Mouse (Mus musculus): ENCODE results near the gene Syt16. TPM values are rescaled to one million over a fixed set of nuclear protein-coding genes. Genes with fewer than 3 reads are reported as not detected.

Syt16 gene
- polyA plus RNA-seq, 1 experiment from 2014 or later, result 1.6 TPM

- DNase-seq (peak; percentile 28), ATAC-seq (ENCODE audit: insufficient read depth) (no peak)
- no peak overlapping the region for H3K9ac ChIP-seq
- TF ChIP-seq CTCF (IDR thresholded peaks at IDR 0.05; ENCODE audit: low read depth), result no peak
- no peak overlapping the region for H3K4me2 ChIP-seq
- H3K9me3 ChIP-seq (ENCODE audit: low read depth, low read length), result no peaks in the 10 kb centered on the region
- H3K36me3 ChIP-seq (ENCODE audit: insufficient read depth), result no peaks in the 10 kb centered on the region
- no peak overlapping the region for H3K4me3 ChIP-seq (ENCODE audit: low read depth, low read length)
- H3K4me1 ChIP-seq (ENCODE audit: insufficient read depth), result no peaks in the 10 kb centered on the region
- 50% methylated on average over 8 of the region's 8 CpGs for WGBS
- no peaks in the 10 kb centered on the region for H3K27me3 ChIP-seq (ENCODE audit: insufficient read depth, low read length)
- H3K27ac ChIP-seq (ENCODE audit: low read depth), result no peak overlapping the region
Measured at GRCm38 (mm10) chr12:74098572-74099290, 101.3 kb downstream of the Syt16 start.

- Histone ChIP-seq H3K9ac (no peak overlapping the region), H3K4me3 (ENCODE audit: low read depth, low read length) (no peak overlapping the region), H3K36me3 (ENCODE audit: insufficient read depth) (no peaks in the 10 kb centered on the region), H3K27me3 (ENCODE audit: insufficient read depth, low read length) (no peaks in the 10 kb centered on the region), H3K4me1 (ENCODE audit: insufficient read depth) (no peaks in the 10 kb centered on the region), H3K27ac (ENCODE audit: low read depth) (no peak overlapping the region), H3K4me2 (no peak overlapping the region), H3K9me3 (ENCODE audit: low read depth, low read length) (no peaks in the 10 kb centered on the region)
- whole genome bisulfite sequencing, result 60% methylated on average over 6 of the region's 6 CpGs
- TF ChIP-seq CTCF (IDR thresholded peaks at IDR 0.05; ENCODE audit: low read depth), result no peak
- no peak for ATAC-seq (ENCODE audit: insufficient read depth)
- DNase-seq, result no peak
Measured at GRCm38 (mm10) chr12:74105811-74106513, 108.5 kb downstream of the Syt16 start.

GRCm38 (mm10) chr12:74108663-74109081 is 111.2 kb downstream of the Syt16 start:
- 36% methylated on average over 4 of the region's 4 CpGs for whole genome bisulfite sequencing
- no peak overlapping the region for H3K4me3 ChIP-seq (ENCODE audit: low read depth, low read length)
- no peaks in the 10 kb centered on the region for H3K4me1 ChIP-seq (ENCODE audit: insufficient read depth)
- TF ChIP-seq CTCF (IDR thresholded peaks at IDR 0.05; ENCODE audit: low read depth), result no peak
- no peaks in the 10 kb centered on the region for H3K27me3 ChIP-seq (ENCODE audit: insufficient read depth, low read length)
- H3K9me3 ChIP-seq (ENCODE audit: low read depth, low read length), result no peaks in the 10 kb centered on the region
- H3K36me3 ChIP-seq (ENCODE audit: insufficient read depth), result no peaks in the 10 kb centered on the region
- no peak overlapping the region for H3K9ac ChIP-seq
- ATAC-seq (ENCODE audit: insufficient read depth) (peak; percentile 38; the same call in 1 of the 2 replicates), DNase-seq (peak; percentile 16)
- H3K27ac ChIP-seq (ENCODE audit: low read depth), result no peak overlapping the region
- H3K4me2 ChIP-seq, result no peak overlapping the region

GRCm38 (mm10) chr12:74109462-74110068 is 112.1 kb downstream of the Syt16 start:
- Histone ChIP-seq H3K4me2 (no peak overlapping the region), H3K4me3 (ENCODE audit: low read depth, low read length) (no peak overlapping the region), H3K4me1 (ENCODE audit: insufficient read depth) (no peaks in the 10 kb centered on the region), H3K9me3 (ENCODE audit: low read depth, low read length) (no peaks in the 10 kb centered on the region), H3K27ac (ENCODE audit: low read depth) (no peak overlapping the region), H3K36me3 (ENCODE audit: insufficient read depth) (no peaks in the 10 kb centered on the region), H3K9ac (no peak overlapping the region), H3K27me3 (ENCODE audit: insufficient read depth, low read length) (no peaks in the 10 kb centered on the region)
- ATAC-seq (ENCODE audit: insufficient read depth) (no peak), DNase-seq (no peak)
- no peak for TF ChIP-seq CTCF (IDR thresholded peaks at IDR 0.05; ENCODE audit: low read depth)
- 86% methylated on average over 10 of the region's 10 CpGs for WGBS

GRCm38 (mm10) chr12:74116825-74117224 is 119.4 kb downstream of the Syt16 start:
- Histone ChIP-seq H3K9me3 (ENCODE audit: low read depth, low read length) (no peaks in the 10 kb centered on the region), H3K4me1 (ENCODE audit: insufficient read depth) (no peaks in the 10 kb centered on the region), H3K4me2 (no peak overlapping the region), H3K9ac (no peak overlapping the region), H3K36me3 (ENCODE audit: insufficient read depth) (no peaks in the 10 kb centered on the region), H3K27ac (ENCODE audit: low read depth) (no peak overlapping the region), H3K4me3 (ENCODE audit: low read depth, low read length) (no peak overlapping the region), H3K27me3 (ENCODE audit: insufficient read depth, low read length) (no peaks in the 10 kb centered on the region)
- no peak for ATAC-seq (ENCODE audit: insufficient read depth)
- no peak for DNase-seq
- WGBS, result 71% methylated on average over 6 of the region's 6 CpGs
- no peak for TF ChIP-seq CTCF (IDR thresholded peaks at IDR 0.05; ENCODE audit: low read depth)

- H3K36me3 ChIP-seq (ENCODE audit: insufficient read depth), result no peaks in the 10 kb centered on the region
- DNase-seq (no peak), ATAC-seq (ENCODE audit: insufficient read depth) (no peak)
- peaks cover 6% of the 10 kb centered on the region; the same call in 1 of the 2 replicates for H3K9me3 ChIP-seq (ENCODE audit: low read depth, low read length)
- no peak for TF ChIP-seq CTCF (IDR thresholded peaks at IDR 0.05; ENCODE audit: low read depth)
- H3K9ac ChIP-seq, result no peak overlapping the region
- no peaks in the 10 kb centered on the region for H3K27me3 ChIP-seq (ENCODE audit: insufficient read depth, low read length)
- 77% methylated on average over 12 of the region's 12 CpGs for whole genome bisulfite sequencing
- H3K4me3 ChIP-seq (ENCODE audit: low read depth, low read length), result no peak overlapping the region
- H3K4me2 ChIP-seq, result no peak overlapping the region
- no peak overlapping the region for H3K27ac ChIP-seq (ENCODE audit: low read depth)
- H3K4me1 ChIP-seq (ENCODE audit: insufficient read depth), result no peaks in the 10 kb centered on the region
Measured at GRCm38 (mm10) chr12:74125796-74126195, 128.3 kb downstream of the Syt16 start.

- H3K4me2 ChIP-seq, result no peak overlapping the region
- H3K9ac ChIP-seq, result no peak overlapping the region
- whole genome bisulfite sequencing, result 56% methylated on average over 1 of the region's 1 CpGs
- ATAC-seq (ENCODE audit: insufficient read depth), result no peak
- no peak overlapping the region for H3K4me3 ChIP-seq (ENCODE audit: low read depth, low read length)
- H3K36me3 ChIP-seq (ENCODE audit: insufficient read depth), result no peaks in the 10 kb centered on the region
- no peaks in the 10 kb centered on the region for H3K4me1 ChIP-seq (ENCODE audit: insufficient read depth)
- no peak for TF ChIP-seq CTCF (IDR thresholded peaks at IDR 0.05; ENCODE audit: low read depth)
- no peaks in the 10 kb centered on the region for H3K27me3 ChIP-seq (ENCODE audit: insufficient read depth, low read length)
- H3K27ac ChIP-seq (ENCODE audit: low read depth), result no peak overlapping the region
- H3K9me3 ChIP-seq (ENCODE audit: low read depth, low read length), result peaks cover 6% of the 10 kb centered on the region; the same call in 1 of the 2 replicates
- no peak for DNase-seq
Measured at GRCm38 (mm10) chr12:74128229-74128628, 130.8 kb downstream of the Syt16 start.

Measured in lung, embryonic 14.5 days (tissue).